Mouse (Mus musculus) intestine, postnatal 0 days (tissue): ENCODE measurements at regions not wholly inside any gene's neighbourhood (a gene's known extent, or its start where the extent isn't known, plus 50 kb on each side); places are given as distances from the start of the nearest gene placed in this dataset.

Experiments
- ATAC-seq: fragments of 200-750 bp; cut with Nextera tagmentation; 2 replicates; pipeline ENCODE4 v1.8.0; 2017; ENCODE audit warnings: mild to moderate bottlenecking, moderate TSS enrichment, moderate library complexity
- H3K27ac ChIP-seq: fragments of 300-500 bp; sonication (generic); 2 replicates; pipeline ENCODE4 v1.5.1; 2014; ENCODE audit warnings: mild to moderate bottlenecking, low read depth, low read length, moderate library complexity
- H3K27me3 ChIP-seq: fragments of 300-500 bp; sonication (generic); replicated peaks from 2 replicates; pipeline ENCODE4 v1.6.1; 2014; ENCODE audit warnings: low read length, mixed read lengths; ENCODE audit not compliant: control insufficient read depth, insufficient read depth
- H3K36me3 ChIP-seq: fragments of 300-500 bp; sonication (generic); 2 replicates; pipeline ENCODE4 v1.6.1; 2014; ENCODE audit warnings: mild to moderate bottlenecking, moderate library complexity; ENCODE audit not compliant: control insufficient read depth, insufficient read depth
- H3K4me1 ChIP-seq: fragments of 300-500 bp; sonication (generic); replicated peaks from 2 replicates; pipeline ENCODE4 v1.6.1; 2014; ENCODE audit warnings: antibody characterized with exemption, low read length, mixed read lengths; ENCODE audit not compliant: control insufficient read depth, insufficient read depth
- H3K4me2 ChIP-seq: fragments of 300-500 bp; sonication (generic); replicated peaks from 2 replicates; pipeline ENCODE4 v1.6.1; 2014; ENCODE audit warnings: low read depth, mild to moderate bottlenecking, moderate library complexity
- H3K4me3 ChIP-seq: fragments of 300-500 bp; sonication (generic); 2 replicates; pipeline ENCODE4 v1.5.1; 2014; ENCODE audit warnings: low read depth, low read length
- H3K9ac ChIP-seq: fragments of 300-500 bp; sonication (generic); 2 replicates; pipeline ENCODE4 v1.6.1; 2014; ENCODE audit warnings: mild to moderate bottlenecking, low read depth, low read length
- H3K9me3 ChIP-seq: fragments of 300-500 bp; sonication (generic); 2 replicates; pipeline ENCODE4 v1.6.1; 2016; ENCODE audit warnings: mixed run types; ENCODE audit not compliant: control insufficient read depth
- CTCF ChIP-seq: sonication (generic); IDR thresholded peaks from 2 replicates; pipeline ENCODE4 v1.5.1; 2016; ENCODE audit warnings: low read depth, mild to moderate bottlenecking, control low read depth, antibody characterized with exemption, moderate library complexity
- WGBS: fragments of 180-500 bp; shearing (Covaris S2); extraction: QIAGEN DNeasy Blood & Tissue Kit; methylation state at CpG from one replicate; pipeline ENCODE4 v1.1.7; 2014; 5-methylcytosine and 5-hydroxymethylcytosine counted together

- no peak overlapping the region for H3K4me3 ChIP-seq
- H3K4me2 ChIP-seq = no peak overlapping the region
- ATAC-seq = no peak
- H3K9me3 ChIP-seq = no peaks in the 10 kb centered on the region
- H3K36me3 ChIP-seq = no peaks in the 10 kb centered on the region
- no peak overlapping the region for H3K9ac ChIP-seq
- TF ChIP-seq CTCF = no peak
- no peaks in the 10 kb centered on the region for H3K4me1 ChIP-seq
- H3K27me3 ChIP-seq = no peaks in the 10 kb centered on the region
- 49% methylated on average over 2 of the region's 2 CpGs for WGBS
- no peak overlapping the region for H3K27ac ChIP-seq
Measured at GRCm38 (mm10) chr15:38589010-38589409, 1163.7 kb downstream of the 4930447A16Rik start.

DNA sequence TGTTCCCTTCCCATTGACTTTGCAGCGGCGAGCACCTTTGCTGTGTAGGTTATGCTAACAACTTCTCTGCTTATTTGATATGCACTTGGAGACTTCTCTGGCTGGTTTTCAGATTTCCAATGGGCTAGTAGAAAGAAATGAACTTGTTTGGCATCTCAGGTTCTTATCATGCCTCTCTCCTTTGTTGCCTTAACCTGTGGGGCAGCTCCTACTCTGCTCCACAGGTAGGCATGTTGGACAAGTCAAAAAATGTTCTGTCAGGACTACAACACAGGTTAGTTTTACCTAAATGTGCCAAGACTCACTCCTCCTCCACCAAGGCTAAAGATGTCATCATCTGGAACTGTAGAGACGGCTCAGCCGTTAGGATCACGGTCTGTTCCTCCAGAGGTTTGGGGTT lies 1164.3 kb downstream of the 4930447A16Rik start:
- WGBS = 92% methylated on average over 5 of the region's 5 CpGs
- Histone ChIP-seq H3K27me3 (no peaks in the 10 kb centered on the region), H3K4me1 (no peaks in the 10 kb centered on the region), H3K4me2 (no peak overlapping the region), H3K27ac (no peak overlapping the region), H3K9me3 (no peaks in the 10 kb centered on the region), H3K4me3 (no peak overlapping the region), H3K36me3 (no peaks in the 10 kb centered on the region), H3K9ac (no peak overlapping the region)
- ATAC-seq = no peak
- TF ChIP-seq CTCF = no peak

GRCm38 (mm10) chr15:38594095-38594494 lies 1168.7 kb downstream of the 4930447A16Rik start:
- Histone ChIP-seq H3K27me3 (no peaks in the 10 kb centered on the region), H3K9ac (no peak overlapping the region), H3K9me3 (no peaks in the 10 kb centered on the region), H3K27ac (no peak overlapping the region), H3K4me3 (no peak overlapping the region), H3K4me1 (no peaks in the 10 kb centered on the region), H3K36me3 (no peaks in the 10 kb centered on the region), H3K4me2 (no peak overlapping the region)
- ATAC-seq = no peak
- 72% methylated on average over 11 of the region's 11 CpGs for WGBS
- no peak for TF ChIP-seq CTCF

DNA sequence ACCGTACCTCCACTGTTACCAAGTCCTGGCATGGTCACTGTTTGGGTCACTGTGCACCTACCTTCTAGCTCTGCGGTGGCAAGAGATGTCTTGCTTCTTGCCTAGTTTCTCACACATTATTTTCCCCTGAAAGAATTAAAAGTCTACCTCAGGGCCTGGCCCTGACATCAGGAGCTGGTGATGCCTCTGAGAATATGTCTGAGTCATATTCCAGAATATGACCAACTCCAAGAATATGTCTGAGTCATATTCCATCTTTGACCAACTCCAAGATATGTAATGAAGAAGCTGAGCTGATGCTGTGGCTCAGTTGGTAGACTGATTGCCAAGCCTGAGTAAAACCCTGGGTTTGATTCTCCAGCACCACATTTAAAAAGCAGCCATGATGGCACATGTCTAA lies 1169.4 kb downstream of the 4930447A16Rik start:
- Histone ChIP-seq H3K4me3 (no peak overlapping the region), H3K4me2 (no peak overlapping the region), H3K9ac (no peak overlapping the region), H3K9me3 (no peaks in the 10 kb centered on the region), H3K36me3 (no peaks in the 10 kb centered on the region), H3K27ac (no peak overlapping the region), H3K4me1 (no peaks in the 10 kb centered on the region), H3K27me3 (no peaks in the 10 kb centered on the region)
- no peak for TF ChIP-seq CTCF
- WGBS = 93% methylated on average over 2 of the region's 2 CpGs
- ATAC-seq = no peak

- H3K4me3 ChIP-seq = no peak overlapping the region
- no peaks in the 10 kb centered on the region for H3K36me3 ChIP-seq
- no peaks in the 10 kb centered on the region for H3K9me3 ChIP-seq
- H3K4me1 ChIP-seq = no peaks in the 10 kb centered on the region
- no peak overlapping the region for H3K27ac ChIP-seq
- no peak overlapping the region for H3K4me2 ChIP-seq
- no peak overlapping the region for H3K9ac ChIP-seq
- no peak for ATAC-seq
- no peaks in the 10 kb centered on the region for H3K27me3 ChIP-seq
- TF ChIP-seq CTCF = no peak
- 36% methylated on average over 4 of the region's 4 CpGs for WGBS
Measured at GRCm38 (mm10) chr15:38595820-38596219, 1170.5 kb downstream of the 4930447A16Rik start.

DNA sequence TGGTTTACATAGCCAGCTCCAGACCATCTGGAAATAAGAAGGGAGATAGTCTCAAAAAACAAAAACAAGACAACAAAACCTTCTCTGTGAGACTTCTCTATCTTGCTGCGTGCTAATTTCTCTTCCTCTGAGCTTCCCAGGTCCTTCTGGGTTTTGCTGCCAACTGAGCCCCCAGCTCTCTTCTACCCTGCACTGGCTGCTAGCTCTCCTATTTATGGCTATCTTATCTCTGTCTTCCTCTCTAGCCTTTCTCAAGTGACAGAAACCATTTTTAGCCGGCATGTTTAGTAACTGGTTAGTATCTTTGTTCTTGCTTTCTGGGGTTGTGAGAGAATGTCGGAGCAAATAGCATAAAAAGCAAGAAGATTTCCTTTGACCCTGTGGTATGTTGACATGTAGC lies 1172.1 kb downstream of the 4930447A16Rik start:
- Histone ChIP-seq H3K27me3 (no peaks in the 10 kb centered on the region), H3K9ac (no peak overlapping the region), H3K9me3 (no peaks in the 10 kb centered on the region), H3K36me3 (no peaks in the 10 kb centered on the region), H3K4me2 (no peak overlapping the region), H3K27ac (no peak overlapping the region), H3K4me1 (no peaks in the 10 kb centered on the region), H3K4me3 (no peak overlapping the region)
- no peak for ATAC-seq
- 63% methylated on average over 3 of the region's 3 CpGs for WGBS
- TF ChIP-seq CTCF = no peak

GRCm38 (mm10) chr15:38601436-38601835 lies 1176.1 kb downstream of the 4930447A16Rik start:
- 89% methylated on average over 7 of the region's 7 CpGs for WGBS
- no peak overlapping the region for H3K9ac ChIP-seq
- no peak overlapping the region for H3K4me3 ChIP-seq

More at GRCm38 (mm10) chr15:38601436-38601835, 1176.1 kb downstream of the 4930447A16Rik start:
- Histone ChIP-seq H3K4me2 (no peak overlapping the region), H3K36me3 (no peaks in the 10 kb centered on the region), H3K4me1 (no peaks in the 10 kb centered on the region), H3K27ac (no peak overlapping the region), H3K27me3 (no peaks in the 10 kb centered on the region), H3K9me3 (no peaks in the 10 kb centered on the region)
- ATAC-seq = no peak
- no peak for TF ChIP-seq CTCF
